Mouse (Mus musculus): ENCODE measurements at regions not wholly inside any gene's neighbourhood (a gene's known extent, or its start where the extent isn't known, plus 50 kb on each side); places are given as distances from the start of the nearest gene placed in this dataset.

DNA sequence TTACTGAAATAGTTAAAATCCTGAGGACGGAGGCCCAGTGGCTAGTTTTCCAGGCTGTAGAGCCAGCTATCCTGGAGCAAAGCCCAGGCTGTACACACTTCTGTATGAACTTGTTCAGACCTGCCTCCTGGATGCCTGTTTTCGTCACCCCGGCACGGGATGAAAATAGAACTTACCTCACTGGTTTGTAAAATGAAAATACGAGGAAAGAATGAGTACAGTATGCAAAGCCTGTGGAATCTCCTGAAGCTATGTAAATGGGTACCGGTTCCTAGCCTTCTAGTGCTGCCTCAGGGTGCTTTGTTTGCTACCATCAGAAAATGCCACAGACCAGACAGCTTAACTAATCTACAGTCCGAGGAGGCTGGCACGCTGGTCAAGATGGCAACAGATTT, 276.0 kb upstream of the Cdyl start:
- ATAC-seq = no peak

GRCm38 (mm10) chr13:35388380-35388779, 271.3 kb upstream of the Cdyl start:
- no peak for ATAC-seq

DNA sequence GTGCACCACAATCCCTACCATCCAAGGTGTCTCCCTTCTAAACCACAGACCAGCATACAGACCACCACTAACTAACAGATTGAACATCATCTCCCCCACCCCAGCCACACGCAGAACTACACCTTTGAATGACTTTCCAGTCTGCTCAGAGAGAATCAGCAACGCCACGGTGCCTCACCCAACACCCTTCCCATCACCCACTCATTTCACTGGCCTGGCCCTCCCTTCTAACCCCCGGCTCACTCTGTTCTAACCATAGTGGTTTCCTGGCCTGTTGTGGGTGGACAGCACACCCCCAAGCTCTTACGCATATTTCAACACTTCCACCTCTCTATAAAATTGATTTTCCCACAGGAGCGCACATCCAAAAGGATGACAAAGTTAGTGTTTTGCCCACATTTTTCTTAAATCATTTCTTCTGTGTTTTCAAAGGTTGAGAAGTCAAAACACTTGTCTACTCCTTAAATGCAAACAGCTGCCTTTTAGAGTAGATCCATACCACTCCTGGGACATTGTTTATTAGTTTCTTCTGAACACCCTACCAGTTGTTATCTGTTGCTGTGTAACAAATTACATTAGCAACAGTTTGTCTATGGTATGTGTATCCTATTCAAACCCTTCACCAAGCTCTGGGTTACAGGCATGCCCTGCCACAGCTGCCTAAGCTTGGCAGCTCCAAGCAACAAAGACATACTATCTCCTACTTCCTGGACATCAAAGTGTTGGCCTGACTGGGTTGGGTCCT, 269.7 kb upstream of the Cdyl start:
- ATAC-seq = no peak

DNA sequence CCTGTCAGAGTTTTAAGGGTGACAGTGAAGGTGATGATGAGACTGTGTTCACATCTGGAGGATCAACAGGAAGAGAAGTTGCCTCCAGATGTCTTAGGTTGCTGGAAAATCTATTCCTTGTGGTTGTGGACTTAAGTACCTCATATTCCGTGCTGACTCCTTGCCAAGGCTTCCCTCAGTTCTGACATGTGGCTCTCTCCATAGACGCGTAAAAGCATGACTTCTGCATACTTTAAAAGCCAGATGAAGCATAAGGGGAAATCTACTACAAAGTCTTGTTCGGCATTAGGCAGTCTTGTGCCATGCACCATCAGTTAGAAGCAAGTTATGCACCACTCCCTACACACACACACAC, 269.1 kb upstream of the Cdyl start:
- ATAC-seq = no peak

DNA sequence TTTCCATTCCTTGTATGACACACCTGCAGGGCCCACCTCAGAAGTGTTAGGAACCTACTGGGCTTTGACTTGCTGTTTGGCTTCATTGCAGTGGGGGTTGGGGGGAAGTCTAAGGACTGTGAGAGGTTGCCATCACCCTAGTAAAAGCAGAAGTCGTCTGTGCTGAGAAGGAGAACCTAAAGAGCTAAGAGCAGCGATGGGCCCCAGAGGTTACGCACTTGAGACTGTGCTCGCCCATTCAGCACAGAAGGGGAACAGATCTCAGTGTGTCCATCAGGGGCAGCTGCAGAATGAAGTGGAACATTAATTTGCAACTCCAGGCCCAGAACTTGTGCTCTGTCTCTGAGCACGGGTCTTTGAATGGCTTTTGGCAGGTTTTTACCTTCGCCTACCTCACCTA, 267.5 kb upstream of the Cdyl start:
- no peak for ATAC-seq

- ATAC-seq = no peak
Measured at GRCm38 (mm10) chr13:35395192-35395591, 264.4 kb upstream of the Cdyl start.

- ATAC-seq = no peak
Measured at GRCm38 (mm10) chr13:35395630-35396029, 264.0 kb upstream of the Cdyl start.

GRCm38 (mm10) chr13:35397166-35397565, 262.5 kb upstream of the Cdyl start:
- ATAC-seq = no peak

DNA sequence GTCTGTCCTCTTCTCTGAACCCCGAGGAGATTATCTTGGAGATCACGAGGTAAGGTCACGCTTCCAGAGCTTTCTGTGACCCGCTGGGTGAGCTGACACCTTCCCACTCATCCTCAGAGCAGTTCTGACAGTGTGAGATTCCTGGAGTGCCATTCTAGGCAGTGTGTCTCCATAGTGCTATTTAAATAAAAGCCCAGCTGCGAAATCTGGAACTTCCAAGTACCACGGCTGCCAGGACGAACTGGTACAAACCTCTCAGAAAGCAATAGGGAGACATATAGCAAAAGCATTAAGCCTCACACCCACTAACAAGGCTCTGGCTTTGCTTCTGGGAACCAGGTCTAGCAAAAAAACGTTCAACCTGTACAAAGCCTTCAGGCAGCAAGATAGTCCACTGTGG, 261.4 kb upstream of the Cdyl start:
- ATAC-seq = no peak

DNA sequence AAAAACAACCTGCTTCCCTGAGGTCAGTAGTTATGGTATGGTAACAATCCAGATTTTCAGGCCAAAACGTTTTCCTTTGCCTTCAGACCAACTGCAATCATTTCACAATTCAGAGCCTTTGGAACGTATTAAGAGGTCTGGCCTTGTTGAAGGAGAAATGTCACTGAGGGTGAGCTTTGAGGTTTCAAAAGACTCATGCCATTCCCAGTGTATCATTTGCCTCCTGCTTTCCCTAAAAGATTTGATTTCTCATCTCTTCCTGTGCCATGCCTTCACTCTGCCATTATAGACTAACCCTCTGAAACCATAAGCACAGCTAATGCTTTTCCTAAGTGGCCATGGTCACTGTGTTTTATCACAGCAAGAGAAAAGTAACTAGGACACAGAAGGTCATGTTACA, 256.8 kb upstream of the Cdyl start:
- no peak for ATAC-seq

DNA sequence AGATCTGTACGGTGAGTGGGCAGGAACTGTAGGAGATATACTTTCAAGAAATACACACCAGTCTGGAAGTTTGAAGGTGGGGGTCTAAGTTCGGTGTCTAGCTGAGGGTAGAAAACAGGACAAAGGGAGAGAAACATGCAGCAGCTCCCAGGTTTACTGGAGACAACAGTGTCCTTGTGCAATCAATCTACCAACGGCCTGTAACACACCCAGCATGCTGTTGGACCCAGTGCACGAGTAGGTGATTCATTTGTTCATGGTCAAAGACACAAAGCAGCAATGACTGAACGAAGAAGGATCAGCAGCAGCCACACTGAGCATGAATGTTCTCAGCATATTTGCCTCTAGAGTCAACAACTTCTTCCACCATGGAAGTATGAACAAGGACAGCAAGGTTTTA, 255.2 kb upstream of the Cdyl start:
- ATAC-seq = no peak

DNA sequence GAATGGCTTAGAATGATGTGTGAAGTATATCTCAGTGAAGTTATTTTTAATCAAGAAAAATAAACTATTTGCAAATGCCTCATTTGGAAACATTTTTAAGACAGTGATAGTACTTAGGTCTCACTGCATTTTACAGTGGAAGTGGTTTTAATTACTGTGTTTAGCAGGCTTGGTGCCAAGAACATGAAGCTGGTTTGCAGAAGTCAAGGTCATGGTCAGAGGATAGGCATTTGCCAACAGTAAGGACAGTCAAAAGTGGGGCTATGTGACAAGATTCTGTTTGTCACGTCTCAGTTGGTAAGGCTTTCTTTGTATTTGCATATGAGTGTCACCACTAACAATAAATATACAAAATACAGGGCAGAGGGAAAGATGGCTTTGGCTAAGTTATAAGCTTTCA, 254.2 kb upstream of the Cdyl start:
- no peak for ATAC-seq

DNA sequence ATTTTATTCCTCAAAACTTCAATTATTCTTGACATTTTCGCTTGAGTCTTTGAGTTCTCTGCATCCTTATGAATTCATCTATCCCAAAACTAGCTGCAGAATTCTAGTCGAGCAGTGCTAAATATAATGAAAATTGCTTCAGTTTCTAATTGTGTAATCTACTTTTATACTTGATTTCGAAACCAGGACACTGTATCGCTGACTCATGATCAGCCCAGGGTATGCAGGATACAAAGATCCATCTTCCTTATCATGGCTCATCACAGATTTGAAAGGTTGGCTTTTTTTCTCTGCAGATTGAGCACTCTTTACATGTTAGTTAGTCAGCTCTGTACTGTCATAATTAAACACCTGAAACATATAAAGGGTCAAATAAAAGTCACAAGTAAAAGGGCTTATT, 242.1 kb upstream of the Cdyl start:
- no peak for ATAC-seq

GRCm38 (mm10) chr13:35420076-35420475, 239.6 kb upstream of the Cdyl start:
- ATAC-seq = no peak

DNA sequence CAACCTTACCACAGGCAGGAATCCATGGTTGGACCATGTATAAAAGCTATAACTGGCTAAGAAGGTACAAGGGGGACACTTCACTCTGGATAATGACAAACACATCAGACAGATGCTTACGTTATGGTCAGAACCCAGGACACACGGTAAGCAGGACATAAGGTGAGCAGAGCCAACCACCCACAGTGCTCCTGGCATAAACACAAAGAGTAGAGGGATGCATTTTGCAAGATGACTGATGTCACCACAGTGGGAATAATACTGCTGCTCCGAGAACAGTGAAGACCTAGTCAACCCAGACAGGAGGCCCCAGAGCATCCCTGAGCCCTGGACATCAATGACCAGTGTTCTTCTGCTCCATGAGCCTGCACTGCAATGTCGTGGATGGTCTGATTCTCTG, 233.6 kb upstream of the Cdyl start:
- no peak for ATAC-seq

DNA sequence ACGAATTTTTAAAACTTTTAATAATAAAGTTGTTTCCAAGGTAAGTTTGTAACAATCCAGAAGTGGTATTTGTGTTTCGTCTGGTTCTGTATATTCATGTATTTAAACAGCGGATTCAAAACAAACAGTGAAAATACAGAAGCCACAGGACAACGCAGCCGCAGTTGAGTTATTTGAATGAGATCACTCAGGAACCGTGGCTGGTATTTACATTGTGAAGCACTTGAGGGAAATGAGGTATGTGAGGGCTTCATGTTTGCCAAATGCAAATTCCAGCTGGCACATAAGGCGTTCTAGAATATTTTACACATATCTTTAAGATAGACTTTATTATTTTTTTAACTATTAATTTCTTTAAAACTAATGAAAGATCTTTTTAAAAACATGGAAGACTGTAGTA, 224.5 kb upstream of the Cdyl start:
- ATAC-seq = no peak

DNA sequence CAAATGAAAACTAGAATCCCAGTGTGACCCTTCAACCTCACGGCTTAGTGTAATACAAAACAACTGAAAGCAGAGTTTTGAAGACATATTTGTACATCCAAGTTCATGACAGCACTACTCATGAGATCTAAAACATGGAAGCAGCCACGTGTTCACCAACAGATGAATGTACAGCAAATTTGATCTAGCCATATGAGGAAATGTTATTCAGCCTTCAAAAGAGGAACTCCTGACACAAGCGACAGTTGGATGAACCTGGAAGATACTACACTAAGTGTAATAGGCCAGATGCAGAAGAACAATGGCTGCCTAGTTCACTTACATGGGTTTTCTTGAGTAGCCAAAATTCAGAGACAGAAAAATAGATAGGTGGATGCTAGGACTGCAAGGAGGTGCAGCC, 212.0 kb upstream of the Cdyl start:
- no peak for ATAC-seq

GRCm38 (mm10) chr13:35452420-35452819, 207.2 kb upstream of the Cdyl start:
- no peak for ATAC-seq

GRCm38 (mm10) chr13:35453222-35453914, 206.3 kb upstream of the Cdyl start:
- ATAC-seq = no peak

DNA sequence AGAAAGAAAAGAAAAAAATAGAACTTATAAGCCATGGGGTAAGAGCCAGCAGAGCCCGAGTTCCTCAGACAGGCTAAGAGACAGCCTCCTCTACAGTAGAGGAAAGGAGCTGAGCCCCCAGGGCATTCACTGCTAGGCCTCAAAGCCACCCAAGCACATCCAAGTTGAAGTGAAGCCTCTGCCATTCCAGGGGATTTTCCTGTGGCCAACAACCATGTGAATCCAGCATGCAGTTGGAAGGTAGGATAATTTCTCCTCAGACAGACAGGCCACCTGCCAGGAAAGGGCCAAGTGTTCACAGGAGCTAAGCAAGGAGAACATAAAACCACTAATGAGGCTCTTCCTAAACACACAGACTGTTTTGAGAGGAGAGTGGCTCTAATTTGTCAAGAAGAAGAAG, 199.6 kb upstream of the Cdyl start:
- ATAC-seq = no peak

GRCm38 (mm10) chr13:35463231-35463630, 196.4 kb upstream of the Cdyl start:
- ATAC-seq = no peak

DNA sequence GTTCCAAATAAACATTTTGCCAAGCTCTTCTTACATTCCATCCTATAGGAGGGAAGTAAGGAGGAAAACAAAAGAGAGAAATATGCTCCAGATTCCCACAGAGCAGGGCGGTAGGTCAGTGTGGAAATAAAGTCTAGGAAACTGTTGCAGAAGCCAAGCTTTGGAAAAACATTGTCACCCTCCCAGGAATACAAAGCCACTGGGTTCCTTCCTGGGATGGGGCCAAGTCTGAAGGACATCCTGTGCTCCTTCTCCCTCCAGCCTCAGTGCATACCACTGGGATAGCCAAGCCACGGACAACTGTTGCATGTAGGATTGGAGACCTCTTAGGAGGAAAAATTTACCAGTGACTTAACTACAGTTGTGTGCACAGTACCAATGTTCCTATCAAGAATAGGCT, 195.8 kb upstream of the Cdyl start:
- ATAC-seq = no peak

- ATAC-seq = no peak
Measured at GRCm38 (mm10) chr13:35469361-35470198, 190.1 kb upstream of the Cdyl start.

DNA sequence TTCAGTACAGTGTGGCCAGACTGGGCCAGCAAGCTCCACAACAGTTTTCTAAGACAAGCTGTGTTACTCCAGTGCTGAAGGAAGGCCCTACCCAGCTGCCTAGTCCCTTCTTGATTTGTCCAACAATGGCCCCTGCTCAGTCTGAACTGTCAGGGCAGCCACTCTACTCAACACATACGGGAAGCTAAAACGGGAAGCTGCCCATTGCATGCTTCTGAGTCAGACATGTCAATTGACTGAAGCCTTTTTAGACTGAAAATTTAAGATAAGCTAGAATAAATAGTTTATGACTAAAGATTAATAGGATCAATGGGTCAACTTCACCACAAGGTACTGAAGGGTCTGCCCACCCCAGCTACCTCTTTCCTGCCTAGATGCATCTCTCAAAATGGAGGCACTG, 181.4 kb upstream of the Cdyl start:
- no peak for ATAC-seq
